Mouse (Mus musculus): ENCODE data around the gene Clybl. TPM values are rescaled to one million over a fixed set of nuclear protein-coding genes. Genes with fewer than 3 reads are reported as not detected.

The Clybl gene
- polyA plus RNA-seq, 1 experiment: 30.9 TPM

DNA sequence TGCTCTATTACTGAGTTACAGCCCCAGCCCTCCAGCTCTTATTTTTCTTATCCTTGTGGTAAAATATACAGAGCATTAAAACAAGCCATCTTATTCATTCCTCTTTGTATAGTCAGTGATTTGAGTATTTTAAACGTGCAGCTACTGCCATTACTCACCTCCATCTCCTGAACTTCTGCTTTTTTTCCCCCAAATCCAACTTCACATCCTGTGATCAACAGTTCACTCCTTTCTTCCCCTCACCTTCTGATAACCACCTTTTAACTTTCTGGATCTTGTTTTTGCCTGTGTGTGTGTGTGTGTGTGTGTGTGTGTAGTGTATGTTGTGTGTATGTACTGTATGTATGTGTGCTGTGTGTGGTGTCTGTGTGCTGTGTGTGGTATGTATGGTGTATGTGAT is 122.3 kb downstream of the Clybl start:
- Histone ChIP-seq H3K4me3 (no peak overlapping the region), H3K79me2 (ENCODE audit: control insufficient read depth, insufficient read depth) (no peaks in the 10 kb centered on the region), H3ac (ENCODE audit: control insufficient read depth, insufficient read length) (no peak overlapping the region), H3K4me2 (ENCODE audit: low read depth) (no peak overlapping the region), H3K36me3 (ENCODE audit: control insufficient read depth, insufficient read depth) (no peaks in the 10 kb centered on the region), H3K27me3 (ENCODE audit: control insufficient read depth, insufficient read depth, insufficient read length) (no peaks in the 10 kb centered on the region)
- no peak for TF ChIP-seq TCF12 (IDR thresholded peaks at IDR 0.05; ENCODE audit: insufficient read depth, poor library complexity, severe bottlenecking)
- TF ChIP-seq POLR2AphosphoS2 (IDR thresholded peaks at IDR 0.05; ENCODE audit: insufficient read length, low read depth): no peak
- TF ChIP-seq SRF (IDR thresholded peaks at IDR 0.05; ENCODE audit: control insufficient read depth, insufficient read length, low read depth): no peak
- no peak for TF ChIP-seq E2F4 (IDR thresholded peaks at IDR 0.05; ENCODE audit: insufficient read depth)
- TF ChIP-seq MAX (IDR thresholded peaks at IDR 0.05; ENCODE audit: low read depth): no peak
- TF ChIP-seq MYOG (IDR thresholded peaks at IDR 0.05; ENCODE audit: control insufficient read depth in 1 of 3, insufficient read depth in 1 of 3, insufficient read length in 2 of 3, low read depth in 2 of 3): no peak
- no peak for TF ChIP-seq POLR2A (IDR thresholded peaks at IDR 0.05; ENCODE audit: insufficient read length, low read depth)
- TF ChIP-seq REST (IDR thresholded peaks at IDR 0.05; ENCODE audit: insufficient read depth, insufficient read length): no peak
- no peak for TF ChIP-seq USF1 (IDR thresholded peaks at IDR 0.05; ENCODE audit: low read depth)
- TF ChIP-seq MYOD1 (IDR thresholded peaks at IDR 0.05; ENCODE audit: control insufficient read depth in 1 of 3, insufficient read length in 2 of 3, low read depth in 2 of 3): no peak
- TF ChIP-seq CEBPB (IDR thresholded peaks at IDR 0.05; ENCODE audit: insufficient read depth, poor library complexity, severe bottlenecking): no peak
- no peak for TF ChIP-seq TCF3 (IDR thresholded peaks at IDR 0.05; ENCODE audit: insufficient read length, low read depth)

DNA sequence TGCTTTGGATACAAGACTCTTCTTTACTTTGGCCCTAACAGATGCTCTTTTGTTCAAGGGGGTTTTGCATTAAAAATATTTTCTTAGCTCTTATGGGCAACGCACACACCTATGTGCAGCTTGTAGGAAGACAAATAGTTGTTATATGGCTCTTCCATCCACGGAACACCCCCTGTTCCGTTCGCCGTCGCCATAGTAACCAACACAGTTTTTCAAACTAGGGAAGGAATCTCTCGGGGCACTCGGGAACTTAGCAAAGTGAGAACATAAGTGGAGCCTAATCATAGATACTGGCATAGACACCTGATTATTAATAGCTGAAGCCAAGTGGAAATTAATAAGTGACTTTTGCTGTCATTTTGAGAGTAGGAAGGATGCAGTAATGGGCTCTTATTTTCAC is 123.6 kb downstream of the Clybl start:
- no peaks in the 10 kb centered on the region for H3K36me3 ChIP-seq (ENCODE audit: control insufficient read depth, insufficient read depth)
- no peak overlapping the region for H3ac ChIP-seq (ENCODE audit: control insufficient read depth, insufficient read length)
- no peak overlapping the region for H3K4me2 ChIP-seq (ENCODE audit: low read depth)
- no peaks in the 10 kb centered on the region for H3K79me2 ChIP-seq (ENCODE audit: control insufficient read depth, insufficient read depth)
- no peak overlapping the region for H3K4me3 ChIP-seq
- TF ChIP-seq TCF3 (IDR thresholded peaks at IDR 0.05; ENCODE audit: insufficient read length, low read depth) (no peak), SRF (IDR thresholded peaks at IDR 0.05; ENCODE audit: control insufficient read depth, insufficient read length, low read depth) (no peak), USF1 (IDR thresholded peaks at IDR 0.05; ENCODE audit: low read depth) (no peak), MAX (IDR thresholded peaks at IDR 0.05; ENCODE audit: low read depth) (no peak), POLR2A (IDR thresholded peaks at IDR 0.05; ENCODE audit: insufficient read length, low read depth) (no peak), MYOD1 (IDR thresholded peaks at IDR 0.05; ENCODE audit: control insufficient read depth in 1 of 3, insufficient read length in 2 of 3, low read depth in 2 of 3) (no peak), E2F4 (IDR thresholded peaks at IDR 0.05; ENCODE audit: insufficient read depth) (no peak), MYOG (IDR thresholded peaks at IDR 0.05; ENCODE audit: control insufficient read depth in 1 of 3, insufficient read depth in 1 of 3, insufficient read length in 2 of 3, low read depth in 2 of 3) (no peak), CEBPB (IDR thresholded peaks at IDR 0.05; ENCODE audit: insufficient read depth, poor library complexity, severe bottlenecking) (no peak), POLR2AphosphoS2 (IDR thresholded peaks at IDR 0.05; ENCODE audit: insufficient read length, low read depth) (no peak), REST (IDR thresholded peaks at IDR 0.05; ENCODE audit: insufficient read depth, insufficient read length) (no peak), TCF12 (IDR thresholded peaks at IDR 0.05; ENCODE audit: insufficient read depth, poor library complexity, severe bottlenecking) (no peak)
- H3K27me3 ChIP-seq (ENCODE audit: control insufficient read depth, insufficient read depth, insufficient read length): no peaks in the 10 kb centered on the region

GRCm38 (mm10) chr14:122312415-122312814 is 130.9 kb downstream of the Clybl start:
- no peaks in the 10 kb centered on the region for H3K27me3 ChIP-seq (ENCODE audit: control insufficient read depth, insufficient read depth, insufficient read length)
- no peak overlapping the region for H3K4me2 ChIP-seq (ENCODE audit: low read depth)
- no peak overlapping the region for H3K4me3 ChIP-seq
- H3K36me3 ChIP-seq (ENCODE audit: control insufficient read depth, insufficient read depth): no peaks in the 10 kb centered on the region
- TF ChIP-seq SRF (IDR thresholded peaks at IDR 0.05; ENCODE audit: control insufficient read depth, insufficient read length, low read depth): no peak
- TF ChIP-seq E2F4 (IDR thresholded peaks at IDR 0.05; ENCODE audit: insufficient read depth): no peak
- no peak for TF ChIP-seq POLR2AphosphoS2 (IDR thresholded peaks at IDR 0.05; ENCODE audit: insufficient read length, low read depth)
- TF ChIP-seq REST (IDR thresholded peaks at IDR 0.05; ENCODE audit: insufficient read depth, insufficient read length): no peak
- no peak for TF ChIP-seq MAX (IDR thresholded peaks at IDR 0.05; ENCODE audit: low read depth)
- TF ChIP-seq CEBPB (IDR thresholded peaks at IDR 0.05; ENCODE audit: insufficient read depth, poor library complexity, severe bottlenecking): no peak
- TF ChIP-seq MYOG (IDR thresholded peaks at IDR 0.05; ENCODE audit: control insufficient read depth in 1 of 3, insufficient read depth in 1 of 3, insufficient read length in 2 of 3, low read depth in 2 of 3): no peak
- TF ChIP-seq POLR2A (IDR thresholded peaks at IDR 0.05; ENCODE audit: insufficient read length, low read depth): no peak
- no peak for TF ChIP-seq MYOD1 (IDR thresholded peaks at IDR 0.05; ENCODE audit: control insufficient read depth in 1 of 3, insufficient read length in 2 of 3, low read depth in 2 of 3)
- no peak for TF ChIP-seq TCF12 (IDR thresholded peaks at IDR 0.05; ENCODE audit: insufficient read depth, poor library complexity, severe bottlenecking)
- no peak for TF ChIP-seq TCF3 (IDR thresholded peaks at IDR 0.05; ENCODE audit: insufficient read length, low read depth)
- TF ChIP-seq USF1 (IDR thresholded peaks at IDR 0.05; ENCODE audit: low read depth): no peak
- no peak overlapping the region for H3ac ChIP-seq (ENCODE audit: control insufficient read depth, insufficient read length)
- H3K79me2 ChIP-seq (ENCODE audit: control insufficient read depth, insufficient read depth): no peaks in the 10 kb centered on the region

- H3K79me2 ChIP-seq (ENCODE audit: control insufficient read depth, insufficient read depth): no peaks in the 10 kb centered on the region
- no peak for TF ChIP-seq TCF12 (IDR thresholded peaks at IDR 0.05; ENCODE audit: insufficient read depth, poor library complexity, severe bottlenecking)
- TF ChIP-seq TCF3 (IDR thresholded peaks at IDR 0.05; ENCODE audit: insufficient read length, low read depth): no peak
- TF ChIP-seq SRF (IDR thresholded peaks at IDR 0.05; ENCODE audit: control insufficient read depth, insufficient read length, low read depth): no peak
- TF ChIP-seq REST (IDR thresholded peaks at IDR 0.05; ENCODE audit: insufficient read depth, insufficient read length): no peak
- TF ChIP-seq MYOD1 (IDR thresholded peaks at IDR 0.05; ENCODE audit: control insufficient read depth in 1 of 3, insufficient read length in 2 of 3, low read depth in 2 of 3): no peak
- no peak for TF ChIP-seq POLR2AphosphoS2 (IDR thresholded peaks at IDR 0.05; ENCODE audit: insufficient read length, low read depth)
- TF ChIP-seq POLR2A (IDR thresholded peaks at IDR 0.05; ENCODE audit: insufficient read length, low read depth): no peak
- no peak for TF ChIP-seq USF1 (IDR thresholded peaks at IDR 0.05; ENCODE audit: low read depth)
- no peak for TF ChIP-seq MAX (IDR thresholded peaks at IDR 0.05; ENCODE audit: low read depth)
- no peak for TF ChIP-seq CEBPB (IDR thresholded peaks at IDR 0.05; ENCODE audit: insufficient read depth, poor library complexity, severe bottlenecking)
- no peak for TF ChIP-seq E2F4 (IDR thresholded peaks at IDR 0.05; ENCODE audit: insufficient read depth)
- no peak for TF ChIP-seq MYOG (IDR thresholded peaks at IDR 0.05; ENCODE audit: control insufficient read depth in 1 of 3, insufficient read depth in 1 of 3, insufficient read length in 2 of 3, low read depth in 2 of 3)
- H3K36me3 ChIP-seq (ENCODE audit: control insufficient read depth, insufficient read depth): no peaks in the 10 kb centered on the region
- no peak overlapping the region for H3K4me2 ChIP-seq (ENCODE audit: low read depth)
- H3K27me3 ChIP-seq (ENCODE audit: control insufficient read depth, insufficient read depth, insufficient read length): no peaks in the 10 kb centered on the region
- no peak overlapping the region for H3ac ChIP-seq (ENCODE audit: control insufficient read depth, insufficient read length)
- no peak overlapping the region for H3K4me3 ChIP-seq
These were observed 131.8 kb downstream of the Clybl start for GRCm38 (mm10) chr14:122313328-122313727.
